Mouse (Mus musculus) Muller cell, postnatal 12 days (primary cell): ENCODE results near the gene Tstd3.
A peak's percentile ranks its signal among the peaks of the same experiment; 100 is the strongest.

Experiments
- DNase-seq: peaks from one replicate; pipeline ENCODE4 v3.0.0-alpha.2; 2015; ENCODE audit errors: inconsistent ontology term

Gene Tstd3

DNA sequence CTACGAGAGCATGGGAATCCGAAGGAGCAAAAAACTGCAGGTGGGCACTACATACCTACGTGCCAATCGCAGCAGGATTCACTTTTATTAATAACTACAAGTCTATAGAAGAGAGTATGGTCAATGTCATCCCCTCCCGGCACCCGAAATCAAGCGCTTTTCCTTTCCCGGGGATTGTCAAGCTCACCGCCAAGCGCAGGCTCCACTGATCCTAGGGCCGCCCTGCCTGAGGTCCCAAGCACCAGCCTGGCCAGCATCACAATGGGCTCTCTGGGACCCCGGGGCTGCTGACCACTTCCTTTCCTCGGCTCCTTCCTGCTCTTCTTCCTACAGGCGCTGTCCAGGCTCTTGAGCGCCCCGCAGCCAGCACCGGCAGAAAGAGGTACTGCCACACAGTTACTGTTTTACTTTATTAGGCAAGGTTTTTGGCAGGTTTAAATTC lies at the start of gene Tstd3, which contains the start of gene Usp45:
Gene Tstd3, minus strand, starts transcription at position 350 of the 442 bp plus-strand sequence.
Gene Usp45, plus strand, starts transcription at position 294 of the 442 bp plus-strand sequence.
- DNase-seq, result peak; percentile 80

DNA sequence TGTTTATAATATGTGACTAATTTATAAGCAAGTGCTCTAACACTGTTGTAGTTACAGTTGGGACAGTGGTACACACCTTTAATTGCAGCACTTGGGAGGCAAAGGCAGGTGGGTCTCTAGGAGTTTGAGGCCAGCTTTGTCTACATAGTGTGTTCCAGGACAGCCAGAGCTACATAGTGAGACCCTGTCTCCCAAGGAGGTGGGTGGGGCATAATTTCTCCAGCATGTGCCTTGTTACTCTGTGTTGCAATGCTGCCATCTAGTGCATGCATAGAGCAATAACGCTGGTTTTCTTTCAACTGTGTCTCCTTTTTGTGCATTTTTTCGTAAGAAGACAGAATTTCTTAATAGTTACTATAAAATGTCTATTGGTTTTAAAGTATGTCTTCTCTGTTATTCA lies 47.0 kb upstream of the Tstd3 start:
- peak; percentile 16 for DNase-seq

DNA sequence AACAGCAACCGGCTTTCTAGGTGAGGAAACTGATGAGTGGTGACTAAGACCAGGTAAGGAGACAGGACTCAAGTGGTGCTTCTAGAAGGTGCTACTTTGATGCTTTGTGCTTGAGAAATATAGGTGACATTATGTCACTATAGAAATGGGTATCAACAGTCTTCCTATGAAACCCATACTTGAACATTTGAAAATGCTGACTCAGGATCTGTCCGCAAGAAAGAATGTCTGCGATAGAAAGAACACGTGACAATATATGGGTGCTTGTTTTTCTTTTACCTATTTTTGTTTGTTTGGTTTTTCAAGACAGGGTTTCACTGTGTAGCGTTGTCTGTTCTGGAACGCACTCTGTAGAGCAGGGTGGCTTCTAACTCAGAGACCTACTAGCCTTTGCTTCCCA lies 45.6 kb upstream of the Tstd3 start:
- no peak for DNase-seq

DNA sequence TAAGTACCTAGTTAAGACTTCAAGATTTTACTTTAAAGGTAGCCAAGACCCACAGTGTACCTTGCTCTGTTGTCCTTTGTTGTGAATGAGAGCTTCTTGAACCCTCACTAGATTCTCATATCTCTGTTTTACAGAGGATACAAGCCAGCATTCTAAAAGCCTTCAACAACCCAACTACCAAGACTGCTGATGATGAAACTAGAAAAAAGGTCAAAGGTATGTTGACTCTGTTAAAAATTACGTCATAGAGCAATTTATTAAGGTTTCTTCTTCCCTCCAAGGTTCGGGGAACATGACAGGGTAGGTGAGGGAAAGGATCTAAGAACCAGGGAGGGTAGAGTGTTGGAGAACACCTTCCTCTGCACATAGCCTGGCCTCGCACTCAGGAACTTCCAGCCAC lies 43.6 kb upstream of the Tstd3 start:
- no peak for DNase-seq

DNA sequence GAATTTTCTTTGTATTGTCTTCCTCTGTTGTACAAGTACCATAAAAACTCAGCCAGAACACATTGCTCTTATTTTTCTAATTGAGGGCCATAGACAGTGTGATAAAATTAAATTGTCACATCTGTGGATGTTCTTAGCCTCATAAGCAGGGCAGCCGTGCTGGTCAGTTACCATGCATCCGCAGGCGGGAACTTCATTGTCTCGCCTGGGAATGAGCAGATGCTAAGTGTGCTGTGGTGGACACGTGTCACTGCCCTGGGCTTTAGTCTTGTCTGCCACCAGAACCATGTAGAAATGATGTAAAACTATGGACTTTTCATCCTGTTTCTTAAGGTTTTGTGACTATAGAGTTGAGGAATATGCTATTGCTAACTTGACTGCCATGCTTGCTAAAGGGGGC lies 40.2 kb upstream of the Tstd3 start:
- DNase-seq, result no peak

DNA sequence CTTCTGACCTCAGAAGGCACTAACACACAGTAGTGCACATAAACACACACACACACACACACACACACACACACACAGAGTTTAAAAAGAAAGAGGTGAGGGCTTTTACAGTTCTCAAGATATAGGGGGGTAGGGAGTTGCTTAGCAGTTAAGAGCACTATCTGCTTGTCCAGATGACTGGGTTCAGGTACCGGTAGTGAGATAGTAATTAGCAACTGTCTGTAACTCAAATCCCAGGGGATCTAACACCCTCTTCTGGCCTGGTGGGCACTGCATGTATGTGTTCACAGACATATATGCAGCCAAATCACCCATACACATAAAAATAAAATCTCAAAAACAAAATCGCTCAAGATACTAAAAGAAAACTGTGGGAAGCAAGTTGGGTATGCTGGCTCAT lies 34.6 kb upstream of the Tstd3 start:
- no peak for DNase-seq

DNA sequence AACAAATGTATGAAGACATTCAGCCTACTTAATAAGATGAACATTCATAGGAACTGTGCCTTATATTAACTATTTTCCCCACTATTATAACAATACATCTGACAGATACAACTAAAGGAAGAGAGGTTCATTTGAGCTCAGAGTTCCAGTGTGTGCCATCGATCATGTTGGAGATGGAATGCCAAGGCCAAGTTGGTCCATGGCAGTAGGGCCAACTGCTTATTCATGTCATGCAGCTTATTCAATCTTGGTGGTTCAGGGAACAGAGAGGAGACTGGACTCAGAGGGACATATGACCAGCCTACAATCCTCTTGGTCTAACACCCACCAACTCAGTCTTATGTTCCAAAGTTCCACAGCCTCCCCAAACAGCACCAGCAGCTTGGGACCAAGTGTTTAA lies 34.0 kb upstream of the Tstd3 start:
- DNase-seq, result no peak

DNA sequence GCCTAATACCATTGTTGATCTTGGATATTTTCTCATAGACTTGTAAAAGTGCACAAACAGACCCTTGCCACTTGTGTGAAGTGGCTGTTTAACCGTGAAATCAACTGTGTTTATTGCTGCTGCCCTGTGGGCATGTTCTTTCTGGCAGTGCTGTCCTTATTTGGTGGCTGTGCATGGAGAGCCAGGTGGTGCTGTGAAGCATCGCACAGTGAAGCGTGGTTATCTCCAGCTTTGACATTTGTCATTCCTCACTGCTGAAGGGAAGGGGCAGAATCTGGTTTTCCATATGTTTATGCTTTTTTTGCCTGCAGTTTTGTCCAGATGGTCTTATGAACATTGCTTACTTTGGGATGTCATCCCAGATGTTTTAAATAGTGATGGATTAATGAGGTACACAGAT lies 26.6 kb upstream of the Tstd3 start:
- DNase-seq, result no peak

DNA sequence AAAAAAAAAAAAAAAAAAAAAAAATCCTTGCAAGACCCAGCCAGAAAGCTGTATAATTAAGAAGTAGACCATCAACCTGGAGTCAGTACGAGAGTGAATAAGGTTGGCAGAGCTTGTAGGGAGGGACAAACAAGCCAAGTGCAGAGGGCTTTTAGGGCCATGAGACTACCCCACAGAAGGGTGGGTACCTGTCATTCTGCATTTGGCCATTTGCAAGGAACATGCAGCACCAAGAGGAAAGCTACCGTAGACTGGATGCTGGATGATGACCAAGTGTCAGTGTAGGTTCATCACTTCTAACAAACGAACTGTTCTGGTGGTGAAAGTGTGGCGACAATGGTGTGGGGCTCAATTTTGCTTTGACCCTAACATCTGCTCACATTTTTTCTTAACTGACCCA lies 22.8 kb upstream of the Tstd3 start:
- no peak for DNase-seq

DNA sequence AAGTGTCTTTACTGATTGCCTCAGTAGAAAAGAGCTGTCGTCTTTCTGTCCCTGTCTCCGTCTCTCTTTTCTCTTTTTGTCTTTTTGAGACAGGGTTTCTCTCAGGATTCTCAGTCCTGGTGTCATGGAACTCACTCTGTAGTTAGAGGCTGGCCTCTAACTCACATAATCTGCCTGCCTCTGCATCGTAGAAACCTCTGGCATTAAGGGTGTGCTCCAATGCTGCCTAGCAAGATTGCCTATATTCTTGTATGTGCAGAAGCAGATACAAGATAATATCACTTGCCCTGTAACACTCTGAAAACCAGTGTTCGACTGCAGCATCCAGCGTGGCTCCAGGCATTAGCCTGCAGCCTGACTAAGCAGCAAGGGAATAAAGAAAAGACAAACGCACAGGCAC lies 21.9 kb upstream of the Tstd3 start:
- DNase-seq, result no peak

DNA sequence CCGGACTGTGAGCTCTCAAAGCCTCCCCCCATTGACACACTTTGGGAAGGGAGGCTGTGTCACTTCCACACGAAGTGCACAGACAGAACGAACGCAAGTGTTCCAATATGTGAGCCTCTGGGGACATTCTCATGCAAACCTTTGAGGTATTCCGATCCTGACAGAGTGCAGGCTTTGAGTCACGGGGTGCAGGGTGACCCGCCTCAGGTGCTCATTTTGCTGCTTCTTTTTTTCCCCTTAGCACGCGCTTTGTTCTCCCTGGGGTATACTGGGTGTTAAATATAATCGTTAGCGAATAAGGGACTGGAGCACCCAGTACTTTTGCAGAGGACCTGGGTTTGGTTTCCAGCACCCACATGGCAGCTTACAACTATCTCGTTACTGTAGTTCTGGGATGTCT lies 19.3 kb upstream of the Tstd3 start:
- DNase-seq, result no peak

DNA sequence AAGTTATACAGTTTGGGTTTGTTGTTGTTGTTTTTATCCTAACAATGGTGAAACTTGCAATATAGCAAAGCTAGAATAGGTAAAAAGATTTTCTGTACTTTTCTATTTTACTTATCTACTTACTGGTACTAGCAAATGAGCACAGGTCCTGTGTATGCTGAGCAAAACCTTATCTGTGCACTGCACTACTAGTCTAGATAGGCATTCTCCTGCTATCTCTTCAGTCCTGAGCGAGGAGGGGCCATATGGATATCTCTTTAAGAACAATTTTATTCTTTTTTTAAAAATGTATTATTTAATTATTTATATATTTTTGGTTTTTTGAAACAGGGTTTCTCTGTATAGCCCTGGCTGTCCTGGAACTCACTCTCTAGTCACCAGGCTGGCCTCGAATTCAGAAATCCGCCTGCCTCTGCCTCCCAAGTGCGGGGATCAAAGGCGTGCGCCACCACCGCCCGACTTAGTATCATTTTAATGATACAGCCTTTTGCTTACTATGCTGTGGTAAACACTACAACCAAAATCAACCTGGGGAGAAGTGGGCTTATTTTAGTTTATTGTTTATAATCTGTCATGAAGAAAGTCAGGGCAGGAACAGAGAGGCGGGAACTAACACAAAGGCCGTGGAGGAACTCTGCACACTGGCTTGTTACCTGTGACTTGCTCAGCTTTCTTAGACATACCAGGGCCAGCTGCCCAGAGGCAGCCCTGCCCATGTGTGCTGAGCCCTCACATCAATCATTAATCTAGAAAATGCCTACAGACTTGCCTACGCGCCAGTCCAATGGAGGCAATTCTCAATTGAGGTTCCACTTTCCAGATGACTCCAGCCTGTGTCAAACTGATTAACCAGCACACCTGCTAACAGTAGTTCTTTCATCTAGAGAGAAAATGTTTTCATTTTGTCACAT lies 14.1 kb upstream of the Tstd3 start:
- no peak for DNase-seq

DNA sequence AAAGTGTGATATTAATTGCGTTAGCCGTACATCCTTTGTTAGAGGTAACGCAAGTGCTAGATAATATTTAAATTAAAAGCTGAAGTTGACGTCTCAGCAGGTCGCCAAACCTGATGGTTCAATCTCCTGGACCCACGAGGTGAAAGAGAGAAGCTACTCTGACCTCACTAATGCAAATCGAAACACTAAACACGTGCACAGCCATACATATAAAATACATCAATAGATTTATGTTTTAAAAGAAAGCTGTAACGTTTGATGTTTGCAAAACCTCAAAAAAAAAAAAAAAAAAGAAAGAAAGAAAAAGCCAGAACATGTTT lies 9.9 kb upstream of the Tstd3 start:
- no peak for DNase-seq

DNA sequence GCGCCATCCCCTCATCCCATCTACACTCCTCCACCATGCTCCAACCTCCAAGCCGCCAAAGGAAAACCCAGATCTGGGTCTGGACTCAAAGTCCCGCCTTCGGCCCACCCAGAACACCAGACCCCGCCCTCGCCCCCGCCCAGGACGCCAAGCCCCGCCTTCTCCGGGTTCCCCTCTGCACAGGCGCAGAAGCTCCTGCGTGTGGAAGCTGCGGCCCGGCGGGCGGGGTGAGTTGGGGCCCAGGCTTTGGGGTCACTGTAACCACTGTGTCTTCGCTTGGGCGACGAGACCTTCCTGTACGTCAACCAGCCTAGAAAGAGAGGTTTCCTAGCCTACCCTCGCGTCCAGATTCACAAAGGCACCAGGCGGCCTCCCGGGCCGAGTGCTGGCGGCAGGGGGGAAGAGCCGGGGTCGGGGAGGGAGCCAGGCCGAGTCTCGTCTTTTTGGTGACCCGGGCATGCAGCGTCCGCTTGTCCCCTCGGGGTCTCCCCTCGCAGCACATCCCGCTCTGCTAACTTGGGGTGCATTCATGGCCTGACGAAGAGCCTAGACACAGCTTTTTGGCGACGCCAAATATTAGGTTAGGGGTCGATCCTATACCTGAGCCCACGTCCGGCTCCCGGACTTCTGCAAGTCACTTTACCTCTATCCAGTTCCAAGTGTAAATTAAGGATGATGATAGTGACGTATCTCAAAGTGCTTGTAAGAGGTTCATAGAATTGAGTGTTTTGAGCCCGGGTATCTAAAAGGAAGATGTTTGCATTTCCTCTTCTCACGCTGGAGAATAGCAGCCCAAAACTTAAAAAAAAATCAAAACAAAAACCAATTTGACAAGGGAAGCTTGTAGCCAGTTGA lies 9.3 kb upstream of the Tstd3 start:
- peak; percentile 95 for DNase-seq

DNA sequence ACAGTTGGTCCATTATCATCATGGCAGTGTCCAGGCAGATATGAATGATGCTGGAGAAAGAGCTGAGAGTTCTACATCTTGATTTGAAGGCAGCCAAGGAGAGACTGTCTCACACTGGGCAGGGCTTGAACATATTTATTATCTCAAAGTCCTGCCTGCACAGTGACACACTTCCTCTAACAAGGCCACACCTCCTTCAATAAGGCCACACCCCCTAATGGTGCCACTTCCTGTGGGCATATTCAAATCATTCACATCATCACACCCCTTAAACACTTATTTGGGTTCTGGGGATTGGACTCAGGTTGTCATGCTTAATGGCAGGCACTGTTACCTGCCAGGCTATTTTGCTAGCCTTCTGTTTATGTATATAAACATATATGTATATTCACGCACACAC lies 5.3 kb upstream of the Tstd3 start:
- no peak for DNase-seq

DNA sequence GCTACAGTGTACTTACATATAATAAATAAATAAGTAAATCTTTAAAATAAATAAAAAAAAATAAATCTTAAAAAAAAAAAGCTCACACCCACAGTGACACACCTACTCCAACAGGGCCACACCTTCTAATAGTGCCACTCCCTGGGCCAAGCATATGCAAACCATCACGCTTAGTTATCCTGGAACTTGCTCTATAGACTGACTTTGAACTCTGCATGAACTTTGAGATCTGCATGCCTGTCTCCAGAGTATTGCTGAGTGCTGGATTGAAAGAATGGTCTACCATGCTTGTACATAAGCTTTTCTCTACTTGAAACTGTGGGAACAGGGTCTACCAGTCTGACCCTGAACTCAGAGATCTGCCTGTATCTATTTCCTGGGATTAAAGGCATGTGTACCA lies 4.1 kb upstream of the Tstd3 start:
- DNase-seq, result no peak

DNA sequence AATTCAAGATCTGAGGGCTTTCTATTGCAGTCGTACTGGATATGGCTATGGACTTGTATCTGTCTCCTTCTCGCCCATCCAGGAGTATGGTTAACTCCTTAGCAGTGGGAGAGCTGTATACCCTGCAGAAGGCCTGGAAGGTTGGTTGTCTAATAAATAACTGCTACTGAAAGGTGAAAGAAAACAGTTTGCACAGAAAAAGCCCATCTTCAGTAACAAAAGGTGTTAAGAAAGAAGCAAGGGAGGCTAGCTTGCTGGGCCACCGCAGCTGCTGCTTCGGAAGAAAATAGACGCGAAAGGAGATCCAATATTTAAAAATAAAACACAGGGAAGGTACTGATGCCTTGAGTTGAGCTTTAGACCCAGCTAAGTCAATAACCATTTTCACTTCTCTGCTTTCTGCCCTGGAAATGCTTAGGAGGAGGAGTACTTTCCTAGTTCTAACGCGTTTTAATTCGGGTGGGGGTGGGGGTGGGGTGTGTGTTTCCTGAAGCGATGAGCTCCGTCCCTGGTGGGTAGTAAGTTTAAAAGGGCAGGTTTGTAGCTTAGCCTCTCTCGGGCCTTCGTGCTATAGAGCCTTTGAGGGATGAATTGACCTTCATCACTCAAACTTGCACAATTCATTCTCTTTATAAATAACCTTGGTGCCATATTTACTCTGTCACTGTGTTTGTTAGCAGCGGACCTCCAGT lies 695 bp downstream of the Tstd3 start:
- DNase-seq, result no peak

DNA sequence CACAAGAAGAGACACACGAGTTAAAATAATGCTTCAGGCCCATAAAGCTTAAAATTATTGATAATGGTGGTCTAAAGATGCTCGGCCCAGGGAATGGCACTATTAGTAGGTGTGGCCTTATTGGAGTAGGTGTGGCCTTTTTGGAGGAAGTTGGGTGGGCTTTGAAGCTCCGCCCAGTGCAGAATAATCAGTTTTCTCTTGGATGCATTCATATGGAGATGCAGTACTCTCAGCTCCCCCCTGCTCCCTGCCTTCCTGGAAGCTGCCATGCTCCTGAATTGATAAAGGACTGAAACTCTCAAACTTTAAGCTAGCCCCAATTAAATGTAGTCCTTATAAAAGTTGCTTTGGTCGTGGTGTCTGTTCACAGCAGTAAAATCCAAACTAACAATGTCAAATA lies 3.2 kb downstream of the Tstd3 start:
- no peak for DNase-seq

DNA sequence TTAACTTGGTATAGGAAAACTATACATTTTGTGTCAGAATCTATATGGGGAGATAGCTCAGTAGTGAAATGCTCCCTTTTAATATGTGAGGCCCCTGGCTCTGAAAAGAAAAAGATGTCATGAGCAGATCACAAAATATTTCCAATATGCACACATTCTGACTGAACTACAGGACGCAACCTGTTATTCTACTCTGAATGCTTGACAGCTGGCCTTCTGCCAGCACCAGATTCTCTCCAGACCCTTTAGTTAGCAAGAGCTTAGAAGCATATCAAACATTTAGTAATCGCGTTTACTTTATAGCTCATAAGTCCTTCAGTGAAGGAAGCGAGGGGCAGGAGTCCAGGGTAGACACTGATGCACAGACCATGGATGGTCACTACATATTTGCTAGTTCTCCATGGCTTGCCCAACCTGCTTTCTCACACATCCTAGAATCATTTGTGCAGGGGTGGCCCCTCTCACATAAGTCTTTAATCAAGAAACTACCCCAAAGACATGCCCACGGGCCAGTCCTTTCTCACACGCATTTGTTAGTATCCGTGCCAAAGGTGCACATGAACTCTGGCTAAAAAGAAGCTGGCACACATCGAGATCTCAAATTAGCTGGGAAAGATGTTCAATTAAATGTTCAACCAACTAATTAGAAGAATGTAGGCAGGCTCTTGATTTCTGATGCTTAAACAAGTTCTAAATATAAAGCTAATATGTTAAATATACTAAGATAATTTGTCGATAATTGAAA lies 5.4 kb downstream of the Tstd3 start:
- no peak for DNase-seq

DNA sequence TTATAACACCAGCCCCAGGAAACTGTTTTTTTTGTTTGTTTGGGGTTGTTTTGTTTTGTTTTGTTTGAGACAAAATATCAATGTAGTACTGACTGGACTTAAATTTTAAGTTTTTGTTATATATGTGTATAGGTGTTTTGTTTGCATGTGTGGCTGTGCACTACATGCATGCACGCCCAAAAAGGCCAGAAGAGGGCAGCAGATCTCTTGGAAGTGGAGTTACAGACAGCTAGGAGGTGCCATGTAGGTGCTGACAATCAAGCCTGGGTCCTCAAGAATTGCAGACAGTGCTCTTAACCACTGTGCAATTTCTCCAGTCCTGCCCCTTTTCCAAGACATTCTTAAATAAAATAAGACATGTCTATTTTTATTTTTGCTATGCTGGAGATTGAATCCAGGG lies 8.2 kb downstream of the Tstd3 start:
- DNase-seq, result no peak

DNA sequence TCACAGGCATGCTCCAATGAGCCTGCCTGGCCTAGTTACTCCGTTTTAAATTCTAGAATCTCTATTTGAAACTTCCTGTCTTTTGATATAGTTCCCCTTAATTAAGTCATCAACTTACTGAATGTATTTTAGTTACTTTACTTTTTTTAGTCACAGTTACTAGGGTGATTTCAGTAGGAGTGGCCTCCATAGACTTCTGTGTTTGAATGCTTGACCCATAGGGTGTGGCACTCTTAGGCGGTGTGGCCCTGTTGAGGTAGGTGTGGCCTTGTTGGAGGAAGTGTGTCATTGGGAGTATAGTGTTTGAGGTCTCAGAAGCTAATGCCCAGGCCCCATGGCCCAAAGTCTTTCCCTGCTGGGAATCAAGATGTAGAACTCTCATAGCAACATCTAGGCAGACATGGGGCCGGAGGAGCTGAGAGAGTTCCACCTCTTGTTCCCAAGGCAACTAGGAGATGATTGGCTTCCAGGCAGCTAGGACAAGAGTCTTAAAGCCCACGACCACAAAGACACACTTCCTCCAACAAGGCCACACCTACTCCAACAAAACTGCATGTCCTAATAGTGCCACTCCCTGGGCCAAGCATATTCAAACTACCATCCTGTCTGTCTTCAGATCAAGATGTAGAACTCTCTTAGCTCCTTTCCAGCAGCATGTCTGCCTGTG lies 11.8 kb downstream of the Tstd3 start:
- DNase-seq, result no peak
